Mouse (Mus musculus): Measurements from ENCODE around the gene Coro1b. TPM values are rescaled to one million over a fixed set of nuclear protein-coding genes. Genes with fewer than 3 reads are reported as not detected.
A peak's percentile ranks its signal among the peaks of the same experiment; 100 is the strongest.

Gene Coro1b
- polyA plus RNA-seq, 1 experiment from 2014 or later: 102 TPM

DNA sequence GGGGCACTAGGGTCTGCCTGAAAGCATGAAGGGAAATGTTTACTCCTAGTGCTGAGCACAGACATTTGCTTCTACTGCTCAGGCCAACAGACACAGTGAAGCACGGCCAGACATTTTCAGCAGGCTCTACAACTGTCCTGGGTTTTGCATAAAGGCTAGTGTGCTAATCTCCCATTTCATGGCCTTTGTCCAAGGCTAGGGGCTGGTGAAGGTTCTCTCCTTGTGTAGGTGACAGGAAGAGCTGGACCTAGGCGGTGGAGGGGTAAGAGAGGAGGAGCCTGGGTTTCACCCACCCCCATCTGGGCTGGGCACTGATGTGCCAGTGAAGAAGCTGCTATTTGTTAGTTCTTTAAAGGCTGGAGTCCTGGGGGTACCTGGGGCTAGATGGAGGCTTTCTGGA is 16.3 kb downstream of the Coro1b start:
- Histone ChIP-seq H3K9ac (replicated peaks) (no peak overlapping the region), H3K27ac (replicated peaks) (no peak overlapping the region), H3K4me1 (peaks cover 26% of the 10 kb centered on the region), H3K9me3 (replicated peaks) (no peaks in the 10 kb centered on the region), H3K4me3 (replicated peaks) (no peak overlapping the region), H3K4me2 (no peak overlapping the region), H3K27me3 (replicated peaks) (no peaks in the 10 kb centered on the region), H3K36me3 (peaks cover 18% of the 10 kb centered on the region)
- no peak for ATAC-seq (ENCODE audit: low FRiP score)
- WGBS: 74% methylated on average over 2 of the region's 2 CpGs

DNA sequence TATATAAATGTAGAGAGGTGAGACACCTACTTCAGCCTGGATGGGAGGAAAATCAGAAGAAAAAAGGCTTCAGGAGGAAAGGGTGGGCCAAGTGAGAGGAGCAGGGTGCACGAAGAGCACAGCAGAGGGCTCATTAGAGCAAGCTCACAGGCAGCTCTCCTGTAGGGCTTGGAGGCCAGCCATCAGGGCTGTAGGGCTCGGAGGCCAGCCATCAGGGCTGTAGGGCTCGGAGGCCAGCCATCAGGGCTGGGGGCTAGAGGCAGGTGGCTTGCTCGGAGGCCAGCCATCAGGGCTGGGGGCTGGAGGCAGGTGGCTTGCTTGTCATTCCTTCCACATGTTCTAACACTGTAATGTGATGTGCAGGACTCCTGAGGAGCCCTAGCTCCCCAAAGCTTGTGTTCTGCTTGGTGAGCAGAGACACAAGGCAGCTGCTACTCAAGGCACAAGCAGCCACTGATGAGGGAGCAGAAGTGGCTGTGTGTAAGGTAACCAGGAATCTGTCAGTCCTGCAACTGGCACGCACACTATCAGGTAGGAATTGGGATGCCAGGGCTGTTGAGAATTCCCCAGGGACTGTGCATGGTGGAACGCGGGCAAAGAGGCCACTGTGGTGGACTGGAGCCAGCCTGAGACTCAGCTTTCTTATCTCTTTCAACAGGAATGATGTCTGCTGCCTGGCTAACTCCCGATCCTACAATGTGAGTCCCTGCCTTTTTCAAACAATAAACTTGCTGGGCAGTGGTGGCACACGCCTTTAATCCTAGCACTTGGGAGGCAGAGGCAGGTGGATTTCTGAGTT is 18.5 kb downstream of the Coro1b start:
- no peak overlapping the region for H3K4me2 ChIP-seq
- no peak overlapping the region for H3K9ac ChIP-seq (replicated peaks)
- WGBS: 77% methylated on average over 9 of the region's 9 CpGs

DNA sequence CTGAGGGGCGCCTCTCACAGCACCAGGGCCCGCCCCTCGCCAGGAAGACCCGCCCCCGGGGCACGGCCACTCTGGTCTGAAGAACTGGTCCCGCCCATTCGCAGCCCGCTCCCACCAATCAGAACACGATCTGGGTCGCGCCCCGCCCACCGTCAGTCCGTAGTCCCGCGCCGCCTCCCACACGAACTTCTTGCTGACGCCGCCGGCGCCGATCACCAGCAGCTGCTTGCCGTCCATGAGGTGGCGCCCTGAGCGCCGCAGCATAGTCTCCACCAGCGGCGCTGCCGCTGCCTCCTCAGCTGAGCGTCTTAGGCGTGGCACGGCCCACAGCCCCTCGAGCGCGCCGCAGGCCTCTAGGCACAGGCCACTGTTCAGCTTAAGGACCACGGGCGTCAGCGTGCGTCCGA is 21.0 kb downstream of the Coro1b start:
- Histone ChIP-seq H3K9me3 (replicated peaks) (no peaks in the 10 kb centered on the region), H3K36me3 (no peaks in the 10 kb centered on the region), H3K4me2 (peak overlapping the region; percentile 89), H3K4me1 (peaks cover 13% of the 10 kb centered on the region), H3K4me3 (replicated peaks) (peak overlapping the region; percentile 47), H3K27ac (replicated peaks) (peak overlapping the region; percentile 93), H3K27me3 (replicated peaks) (no peaks in the 10 kb centered on the region), H3K9ac (replicated peaks) (peak overlapping the region; percentile 76)
- WGBS: under 1% methylated on average over 43 of the region's 43 CpGs
- peak; percentile 95 for ATAC-seq (ENCODE audit: low FRiP score)

More for the DNA sequence above, 18.5 kb downstream of the Coro1b start:
- Histone ChIP-seq H3K27ac (replicated peaks) (no peak overlapping the region), H3K27me3 (replicated peaks) (no peaks in the 10 kb centered on the region), H3K4me3 (replicated peaks) (no peak overlapping the region), H3K9me3 (replicated peaks) (no peaks in the 10 kb centered on the region), H3K36me3 (no peaks in the 10 kb centered on the region), H3K4me1 (peaks cover 28% of the 10 kb centered on the region)
- no peak for ATAC-seq (ENCODE audit: low FRiP score)

DNA sequence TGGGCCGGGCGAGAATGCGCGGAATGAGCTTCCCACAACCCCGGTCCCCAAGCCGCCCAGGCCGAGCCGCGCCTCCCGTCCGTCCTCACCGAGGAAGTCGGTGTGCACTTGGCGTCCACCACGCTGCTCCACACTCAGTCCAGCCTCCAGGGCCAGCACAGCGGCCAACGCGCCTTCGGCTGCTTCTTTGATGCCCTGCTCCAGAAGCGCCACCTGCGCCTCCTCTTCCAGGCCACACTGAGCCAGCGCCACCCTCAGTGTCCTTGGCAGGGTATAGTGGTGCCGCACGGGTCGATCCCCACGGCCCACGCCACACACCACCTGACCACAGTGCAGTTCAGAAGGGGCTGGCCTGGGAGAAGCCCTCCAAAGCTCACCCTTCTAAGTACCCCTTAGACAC is 21.4 kb downstream of the Coro1b start:
- ATAC-seq (ENCODE audit: low FRiP score): peak; percentile 53
- H3K9me3 ChIP-seq (replicated peaks): no peaks in the 10 kb centered on the region
- 7% methylated on average over 26 of the region's 27 CpGs for WGBS

DNA sequence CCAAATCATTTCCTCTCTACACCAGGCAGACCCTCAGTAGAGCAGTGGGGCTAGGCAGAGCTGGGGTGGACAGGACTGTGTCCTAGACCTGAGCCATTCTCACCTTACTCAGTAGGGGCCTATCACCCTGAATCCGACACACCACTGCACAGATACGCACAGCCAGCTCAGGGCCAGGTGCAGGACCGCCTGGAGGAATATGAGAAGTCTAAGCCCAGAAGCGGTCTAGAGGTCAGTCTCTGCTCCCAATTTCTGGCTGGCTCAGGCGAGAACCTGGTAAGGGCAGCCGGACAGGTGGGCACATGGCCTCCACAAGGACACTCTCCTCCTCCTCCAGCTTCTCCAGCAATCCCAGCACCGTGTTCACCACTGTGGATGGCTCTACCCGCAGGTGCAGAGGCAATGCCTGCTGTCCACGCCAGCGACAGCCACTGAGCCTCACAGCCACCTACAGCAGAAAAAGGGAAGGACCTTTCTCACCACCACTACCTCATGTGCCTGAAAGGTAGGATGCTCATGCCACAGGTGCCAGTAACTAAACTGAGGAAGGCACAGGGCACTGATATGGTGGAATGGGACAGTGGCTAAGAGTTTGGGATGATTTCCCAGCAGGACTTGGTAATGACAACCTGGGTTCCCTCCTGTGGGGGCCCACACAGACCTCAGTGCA is 22.4 kb downstream of the Coro1b start:
- no peak overlapping the region for H3K4me3 ChIP-seq (replicated peaks)
- H3K9ac ChIP-seq (replicated peaks): no peak overlapping the region

More for the DNA sequence above, 21.4 kb downstream of the Coro1b start:
- Histone ChIP-seq H3K9ac (replicated peaks) (peak overlapping the region; percentile 76), H3K27me3 (replicated peaks) (no peaks in the 10 kb centered on the region), H3K36me3 (no peaks in the 10 kb centered on the region), H3K4me2 (peak overlapping the region; percentile 89), H3K4me1 (peaks cover 13% of the 10 kb centered on the region), H3K4me3 (replicated peaks) (peak overlapping the region; percentile 47), H3K27ac (replicated peaks) (peak overlapping the region; percentile 93)

DNA sequence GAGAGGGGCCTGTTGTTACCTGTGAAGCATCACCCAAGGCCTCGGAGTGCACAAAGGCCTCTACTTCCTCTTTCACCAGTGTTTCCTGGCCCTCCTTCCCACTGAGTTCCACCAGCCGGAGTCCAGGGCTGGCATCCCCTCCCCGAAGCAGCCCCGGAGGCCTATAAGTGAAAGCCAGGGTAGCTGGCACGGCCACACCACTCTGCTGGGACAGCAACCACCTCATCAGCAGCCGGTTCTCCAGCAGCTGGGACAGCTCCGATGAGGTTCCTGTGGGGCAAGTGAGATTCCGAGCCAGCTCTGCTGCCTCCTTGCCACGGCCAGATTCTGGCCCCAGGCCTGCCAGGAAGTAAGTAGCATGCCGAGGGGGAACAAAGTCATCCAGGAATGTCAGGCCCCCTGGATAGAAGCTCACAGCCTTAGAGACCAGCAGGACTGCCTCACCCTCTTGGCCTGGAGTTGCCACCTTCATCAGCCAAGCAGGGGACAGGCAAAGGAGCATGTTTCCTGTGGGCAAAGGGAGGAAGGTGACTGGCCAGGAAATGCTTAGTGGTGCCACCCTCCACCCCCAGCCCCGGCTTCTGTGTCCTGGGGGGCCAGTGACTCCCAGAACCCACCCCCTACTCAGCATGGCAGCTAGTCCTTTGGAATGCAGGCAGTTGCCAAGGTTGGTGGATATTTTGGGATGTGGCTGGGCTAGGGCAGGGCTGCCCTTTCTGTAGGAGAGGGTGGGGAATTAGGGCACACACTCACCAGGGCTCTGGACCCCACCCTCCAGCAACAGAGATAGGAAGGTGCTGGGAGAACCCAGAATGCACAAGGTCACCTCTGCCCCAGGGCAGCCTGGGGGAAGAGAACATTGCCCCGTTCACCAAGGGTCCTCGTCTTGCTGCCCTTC is 23.2 kb downstream of the Coro1b start:
- Histone ChIP-seq H3K9me3 (replicated peaks) (no peaks in the 10 kb centered on the region), H3K9ac (replicated peaks) (no peak overlapping the region), H3K27me3 (replicated peaks) (no peaks in the 10 kb centered on the region), H3K4me2 (no peak overlapping the region), H3K27ac (replicated peaks) (no peak overlapping the region), H3K4me3 (replicated peaks) (no peak overlapping the region), H3K36me3 (no peaks in the 10 kb centered on the region), H3K4me1 (peaks cover 25% of the 10 kb centered on the region)
- 65% methylated on average over 13 of the region's 13 CpGs for WGBS
- no peak for ATAC-seq (ENCODE audit: low FRiP score)

More for the DNA sequence above, 22.4 kb downstream of the Coro1b start:
- Histone ChIP-seq H3K9me3 (replicated peaks) (no peaks in the 10 kb centered on the region), H3K27me3 (replicated peaks) (no peaks in the 10 kb centered on the region), H3K4me1 (peaks cover 22% of the 10 kb centered on the region), H3K36me3 (no peaks in the 10 kb centered on the region), H3K27ac (replicated peaks) (no peak overlapping the region), H3K4me2 (no peak overlapping the region)
- 91% methylated on average over 10 of the region's 10 CpGs for WGBS
- no peak for ATAC-seq (ENCODE audit: low FRiP score)

DNA sequence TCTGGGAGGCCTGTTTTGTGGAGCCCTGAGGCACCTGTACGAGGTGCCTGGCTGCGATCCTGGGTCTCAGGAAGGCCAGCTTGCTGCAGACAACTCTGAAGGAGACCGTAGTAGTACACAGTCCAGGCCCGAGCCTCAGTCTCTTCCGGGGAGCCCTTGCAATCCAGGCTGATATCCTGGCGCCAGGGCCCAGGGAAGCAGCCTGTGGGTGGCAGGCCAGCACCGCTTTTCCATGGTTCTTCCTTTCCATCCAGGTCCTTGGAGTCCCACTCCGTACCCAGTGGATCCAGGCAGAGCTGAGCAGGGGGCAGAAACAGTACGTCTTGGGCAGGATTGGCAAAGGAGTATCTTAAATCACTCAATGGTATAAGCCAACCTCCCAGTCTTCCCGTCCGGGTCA is 24.5 kb downstream of the Coro1b start:
- ATAC-seq (ENCODE audit: low FRiP score): no peak
- H3K9ac ChIP-seq (replicated peaks): no peak overlapping the region
- H3K36me3 ChIP-seq: no peaks in the 10 kb centered on the region
- H3K4me1 ChIP-seq: peaks cover 25% of the 10 kb centered on the region
- H3K27me3 ChIP-seq (replicated peaks): no peaks in the 10 kb centered on the region
- no peak overlapping the region for H3K4me2 ChIP-seq
- 53% methylated on average over 11 of the region's 11 CpGs for WGBS
- H3K27ac ChIP-seq (replicated peaks): no peak overlapping the region
- H3K4me3 ChIP-seq (replicated peaks): no peak overlapping the region
- no peaks in the 10 kb centered on the region for H3K9me3 ChIP-seq (replicated peaks)

DNA sequence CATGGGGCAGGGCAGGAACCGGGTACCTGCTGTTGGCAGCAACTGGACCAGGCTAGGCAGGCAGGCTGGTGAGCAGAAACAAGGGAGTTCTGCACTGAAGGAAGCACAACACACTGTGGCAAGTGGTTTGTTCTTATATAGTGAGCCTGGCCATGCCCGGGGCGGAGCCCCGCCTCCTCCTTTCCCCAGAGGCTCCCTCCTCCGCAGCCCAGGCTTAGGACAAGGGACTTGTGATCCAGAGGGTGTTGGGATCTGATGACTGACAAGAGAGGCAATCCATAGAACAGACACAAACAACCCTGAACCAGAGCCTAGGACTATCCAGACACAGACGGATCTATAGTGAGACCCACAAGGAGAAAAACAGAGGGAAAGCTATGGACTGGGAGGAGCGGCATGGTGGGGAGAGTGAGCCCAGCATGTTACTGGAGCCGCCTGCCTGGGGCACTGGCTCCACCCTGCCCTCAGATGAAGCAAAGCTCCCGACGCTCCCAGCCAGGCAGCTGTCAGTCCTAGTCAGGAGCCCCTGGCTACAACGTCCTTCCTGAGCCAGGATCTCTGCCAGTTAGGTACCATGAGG is 27.0 kb downstream of the Coro1b start, which contains the start of gene Carns1:
TSS of gene Carns1 (minus strand) at position 112 of the 580 bp plus-strand sequence.
- Histone ChIP-seq H3K4me3 (replicated peaks) (no peak within 1 kb of the TSS), H3K27ac (replicated peaks) (no peak within 1 kb of the TSS), H3K9ac (replicated peaks) (no peak within 1 kb of the TSS), H3K9me3 (replicated peaks) (no peaks in the 10 kb centered on the region), H3K27me3 (replicated peaks) (no peaks in the 10 kb centered on the region), H3K36me3 (no peaks in the 10 kb centered on the region), H3K4me2 (peak within 1 kb of the TSS; percentile 37), H3K4me1 (peaks cover 15% of the 10 kb centered on the region)
- ATAC-seq (ENCODE audit: low FRiP score): no peak
- WGBS: 6% methylated on average over 11 of the region's 11 CpGs

DNA sequence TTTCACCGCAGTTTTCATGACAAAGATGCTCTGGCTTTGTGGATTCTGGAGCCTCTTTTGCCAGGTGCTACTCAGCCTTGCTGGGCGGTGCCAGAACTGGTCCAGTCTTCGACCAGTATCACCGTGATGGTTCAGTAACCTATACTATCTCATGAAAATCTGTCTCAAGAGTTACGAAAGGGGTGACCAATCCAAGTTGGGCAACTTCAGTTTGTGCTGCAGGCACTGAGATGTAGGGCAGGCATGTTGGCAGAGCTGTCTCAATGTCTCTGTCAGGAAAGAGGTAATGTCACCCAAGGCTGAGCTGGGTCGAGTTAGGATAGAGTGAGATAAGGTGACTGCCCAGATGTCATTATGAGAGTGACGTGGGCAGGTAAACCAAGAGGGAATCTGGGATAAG is 32.0 kb downstream of the Coro1b start:
- no peak overlapping the region for H3K9ac ChIP-seq (replicated peaks)
- no peak overlapping the region for H3K4me2 ChIP-seq
- no peak for ATAC-seq (ENCODE audit: low FRiP score)
- no peaks in the 10 kb centered on the region for H3K27me3 ChIP-seq (replicated peaks)
- no peak overlapping the region for H3K4me3 ChIP-seq (replicated peaks)
- H3K27ac ChIP-seq (replicated peaks): no peak overlapping the region
- no peaks in the 10 kb centered on the region for H3K9me3 ChIP-seq (replicated peaks)
- no peaks in the 10 kb centered on the region for H3K36me3 ChIP-seq
- WGBS: 90% methylated on average over 7 of the region's 7 CpGs
- peaks cover 18% of the 10 kb centered on the region for H3K4me1 ChIP-seq

DNA sequence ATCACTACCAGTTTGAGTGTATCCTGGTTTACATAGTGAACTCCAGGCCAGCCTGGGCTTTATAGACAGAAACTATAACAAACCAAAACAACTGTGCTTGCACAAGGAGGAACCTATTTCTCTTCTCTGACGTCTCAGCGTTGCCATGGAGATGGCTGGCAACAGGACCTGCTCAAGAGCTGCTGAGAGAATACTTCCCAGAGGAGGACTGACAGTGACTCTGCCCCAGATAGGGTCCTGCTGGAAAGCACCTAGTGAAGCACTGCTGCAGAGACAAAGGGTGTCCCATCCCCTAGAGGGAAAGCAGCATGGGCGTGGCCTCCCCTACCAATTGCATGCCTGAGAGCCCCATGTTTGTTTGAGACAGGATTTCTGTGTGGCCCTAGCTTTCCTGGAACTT is 33.5 kb downstream of the Coro1b start:
- Histone ChIP-seq H3K4me2 (no peak overlapping the region), H3K27me3 (replicated peaks) (no peaks in the 10 kb centered on the region), H3K4me3 (replicated peaks) (no peak overlapping the region), H3K4me1 (peaks cover 15% of the 10 kb centered on the region; the same call in 1 of the 2 replicates), H3K36me3 (no peaks in the 10 kb centered on the region), H3K9ac (replicated peaks) (no peak overlapping the region), H3K9me3 (replicated peaks) (no peaks in the 10 kb centered on the region), H3K27ac (replicated peaks) (no peak overlapping the region)
- WGBS: 41% methylated on average over 3 of the region's 3 CpGs
- ATAC-seq (ENCODE audit: low FRiP score): no peak

DNA sequence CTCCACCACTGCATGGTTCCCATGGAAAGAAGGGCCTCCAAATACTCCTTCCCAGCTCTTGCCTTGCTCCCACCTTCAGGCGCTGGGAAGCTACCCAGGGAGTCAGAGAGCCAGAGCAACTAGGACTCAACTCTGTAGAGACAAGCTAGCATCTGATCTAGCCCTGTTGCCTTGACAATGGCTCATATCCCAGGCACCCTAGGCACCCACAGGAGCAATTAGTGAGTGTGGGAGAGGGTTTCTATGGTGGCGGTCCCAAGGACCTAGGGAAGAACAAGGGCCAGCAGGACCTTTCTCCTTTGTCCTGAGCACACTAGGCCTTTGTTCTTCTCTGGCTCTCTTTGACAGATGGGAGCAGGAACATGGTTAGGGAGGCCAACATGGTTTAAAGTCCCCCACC is 35.3 kb downstream of the Coro1b start:
- H3K4me1 ChIP-seq: peaks cover 15% of the 10 kb centered on the region; the same call in 1 of the 2 replicates
- no peak overlapping the region for H3K4me2 ChIP-seq
- H3K9me3 ChIP-seq (replicated peaks): no peaks in the 10 kb centered on the region
- WGBS: 69% methylated on average over 2 of the region's 2 CpGs
- H3K36me3 ChIP-seq: no peaks in the 10 kb centered on the region
- no peak for ATAC-seq (ENCODE audit: low FRiP score)
- no peak overlapping the region for H3K27ac ChIP-seq (replicated peaks)
- H3K9ac ChIP-seq (replicated peaks): no peak overlapping the region
- H3K4me3 ChIP-seq (replicated peaks): no peak overlapping the region
- no peaks in the 10 kb centered on the region for H3K27me3 ChIP-seq (replicated peaks)
